Mouse (Mus musculus): ENCODE data around the gene Cd200r3.

Gene Cd200r3

GRCm38 (mm10) chr16:44993319-44994019 is 50.0 kb downstream of the Cd200r3 start:
- no peak for DNase-seq

DNA sequence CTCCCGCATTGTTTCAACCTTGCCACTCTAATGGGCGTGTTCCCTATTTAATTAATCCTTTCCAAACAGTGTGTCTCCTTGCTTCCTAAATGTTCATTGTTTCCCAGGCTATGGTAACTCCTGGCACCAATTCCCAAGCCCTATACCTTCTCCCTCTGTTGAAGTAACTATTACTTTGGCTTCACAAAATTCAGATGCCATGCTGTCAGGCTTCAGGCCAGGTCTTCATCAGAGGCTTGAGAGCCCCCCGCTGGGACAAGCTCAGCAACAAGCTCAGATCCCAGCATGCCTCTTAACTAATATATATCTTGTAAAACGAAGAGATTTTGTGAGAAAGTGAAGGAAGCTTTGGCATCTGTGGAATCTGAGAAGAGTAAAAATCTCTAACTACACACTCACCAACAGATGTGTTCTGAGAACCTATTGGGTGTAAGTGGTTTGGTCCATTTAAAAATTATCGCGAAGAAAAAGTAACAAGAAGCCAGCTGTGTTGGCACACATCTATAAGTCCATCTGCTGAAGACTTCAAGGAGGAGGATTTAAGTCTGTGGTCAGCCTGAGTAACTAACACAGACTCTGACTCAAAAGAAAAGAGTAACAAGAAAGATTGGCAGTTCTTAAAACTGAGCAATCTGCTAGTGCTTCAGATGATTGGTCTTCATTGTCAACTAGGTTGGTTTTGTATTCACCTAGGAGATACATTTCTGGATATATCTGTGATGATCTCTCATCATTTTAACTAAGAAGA is 50.9 kb downstream of the Cd200r3 start:
- DNase-seq: no peak

- no peak for DNase-seq
Observed at GRCm38 (mm10) chr16:44995111-44995510, 51.6 kb downstream of the Cd200r3 start.

- DNase-seq: no peak
Observed at GRCm38 (mm10) chr16:44996701-44997100, 53.2 kb downstream of the Cd200r3 start.

DNA sequence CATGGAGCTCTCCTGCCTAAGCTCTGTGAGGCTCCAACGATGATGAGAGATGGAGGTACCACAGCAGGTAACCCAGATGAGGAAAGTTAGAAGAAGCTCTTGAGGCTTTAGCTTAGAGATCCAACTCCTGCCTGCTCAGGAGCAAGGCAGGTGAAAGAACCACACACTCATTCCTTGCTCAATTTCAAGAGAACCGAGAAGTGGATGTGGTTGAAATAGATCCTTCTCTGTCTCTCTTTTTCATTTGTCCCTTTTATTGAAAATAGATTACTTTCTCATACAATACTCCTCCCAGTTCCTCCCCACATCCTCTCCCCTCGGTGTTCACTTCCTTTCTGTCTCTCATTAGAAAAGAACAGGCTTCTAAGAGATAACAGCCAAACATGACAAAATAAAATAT is 56.1 kb downstream of the Cd200r3 start:
- no peak for DNase-seq

GRCm38 (mm10) chr16:45004443-45004842 is 61.0 kb downstream of the Cd200r3 start:
- DNase-seq: no peak

DNA sequence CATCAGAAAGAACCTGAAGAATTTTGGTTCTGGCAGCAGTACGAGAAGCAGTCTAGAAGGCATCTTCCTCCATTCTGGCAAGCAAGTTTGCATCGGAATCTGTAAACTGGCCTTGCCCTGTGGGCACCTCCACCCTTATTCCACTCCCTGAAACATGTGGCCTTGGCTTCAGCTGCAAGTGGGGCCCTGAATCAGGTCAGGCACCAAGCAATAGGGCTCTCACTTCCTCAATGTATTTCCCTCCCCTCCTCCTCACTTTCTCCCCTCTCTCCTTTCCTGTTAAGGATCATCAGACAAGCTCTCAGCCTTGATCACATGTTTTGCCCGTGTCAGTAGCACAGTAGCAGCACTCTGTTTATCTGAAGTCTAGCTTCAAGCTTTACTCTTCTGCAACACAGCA is 61.8 kb downstream of the Cd200r3 start:
- DNase-seq: no peak

GRCm38 (mm10) chr16:45006971-45007370 is 63.5 kb downstream of the Cd200r3 start:
- DNase-seq: no peak

DNA sequence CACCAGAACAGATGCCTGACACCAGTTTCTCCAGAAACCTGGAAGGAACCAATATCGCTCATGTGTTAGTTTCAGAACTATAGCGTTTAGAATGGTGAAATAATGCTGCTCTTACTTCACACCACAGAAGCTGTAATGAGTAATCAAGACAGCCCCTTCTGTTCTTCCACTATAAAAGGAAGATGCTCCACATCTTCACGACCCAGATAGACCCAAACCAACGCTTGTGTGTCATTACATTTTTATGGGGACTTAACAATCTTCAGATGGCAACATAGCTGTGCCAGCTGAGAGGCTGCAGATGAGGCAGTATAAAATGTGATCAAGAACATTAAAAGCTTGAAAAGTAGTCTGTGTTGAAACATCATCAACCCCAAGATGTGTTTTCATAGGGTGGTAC is 64.3 kb downstream of the Cd200r3 start:
- no peak for DNase-seq

DNA sequence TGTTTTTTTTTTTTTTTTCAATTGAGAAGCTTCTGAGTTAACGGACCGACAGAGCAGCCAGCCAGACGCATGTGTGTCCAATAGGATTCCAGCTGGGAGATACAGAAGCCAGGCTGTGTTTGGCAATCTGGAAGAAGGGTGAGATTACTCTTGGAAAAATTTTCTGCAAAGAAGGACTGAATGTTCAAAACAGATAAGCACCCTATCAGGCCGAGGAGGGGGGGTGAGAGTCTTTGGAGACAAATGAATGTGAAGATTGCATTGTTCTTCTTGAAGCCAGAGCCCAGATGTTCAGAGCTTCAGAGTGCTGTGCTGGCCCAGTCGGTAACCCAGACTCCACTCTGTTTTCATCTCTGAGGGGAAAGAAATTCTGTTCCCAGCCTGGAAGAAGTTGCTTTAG is 66.2 kb downstream of the Cd200r3 start:
- DNase-seq: no peak

DNA sequence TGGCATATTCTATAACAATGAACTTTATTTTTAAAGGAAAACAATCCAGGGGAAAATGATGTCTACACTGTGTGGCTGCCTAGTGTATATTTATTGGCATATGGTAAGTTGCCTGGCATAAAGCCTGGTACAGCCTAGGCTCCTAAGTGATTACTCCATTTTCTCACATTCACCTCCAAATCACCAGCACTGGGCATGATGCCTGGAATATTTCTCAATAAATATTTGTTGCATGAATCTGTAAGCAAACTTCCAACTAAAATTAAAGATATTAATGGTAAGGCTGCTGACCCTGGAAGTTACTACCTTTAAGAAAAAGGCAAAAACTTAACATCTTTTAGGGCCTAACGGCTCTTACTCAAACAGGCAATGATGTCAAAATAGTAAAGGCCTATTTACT is 72.1 kb downstream of the Cd200r3 start:
- peak; percentile 13 for DNase-seq

DNA sequence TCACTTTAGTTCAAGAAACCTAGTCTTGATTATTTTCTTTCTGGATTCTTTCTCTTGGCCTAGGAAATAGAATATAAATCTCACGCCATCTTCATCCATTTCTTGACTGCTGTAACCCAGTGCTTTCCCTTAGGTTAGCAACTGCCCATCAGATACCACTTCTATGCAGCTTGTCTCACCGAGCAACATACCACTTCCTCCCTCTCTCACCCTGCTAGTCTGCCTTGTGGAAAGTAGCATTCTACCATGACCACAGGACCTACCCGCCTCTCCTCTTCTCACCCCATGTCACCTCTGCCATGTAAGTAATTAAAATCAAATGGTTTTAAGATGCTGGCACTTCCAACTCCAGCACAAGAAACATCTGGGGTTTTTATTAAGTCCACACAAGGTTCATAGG is 73.0 kb downstream of the Cd200r3 start:
- no peak for DNase-seq

- DNase-seq: no peak
Observed at GRCm38 (mm10) chr16:45018868-45019267, 75.4 kb downstream of the Cd200r3 start.

- DNase-seq: no peak
Observed at GRCm38 (mm10) chr16:45020055-45020454, 76.6 kb downstream of the Cd200r3 start.

DNA sequence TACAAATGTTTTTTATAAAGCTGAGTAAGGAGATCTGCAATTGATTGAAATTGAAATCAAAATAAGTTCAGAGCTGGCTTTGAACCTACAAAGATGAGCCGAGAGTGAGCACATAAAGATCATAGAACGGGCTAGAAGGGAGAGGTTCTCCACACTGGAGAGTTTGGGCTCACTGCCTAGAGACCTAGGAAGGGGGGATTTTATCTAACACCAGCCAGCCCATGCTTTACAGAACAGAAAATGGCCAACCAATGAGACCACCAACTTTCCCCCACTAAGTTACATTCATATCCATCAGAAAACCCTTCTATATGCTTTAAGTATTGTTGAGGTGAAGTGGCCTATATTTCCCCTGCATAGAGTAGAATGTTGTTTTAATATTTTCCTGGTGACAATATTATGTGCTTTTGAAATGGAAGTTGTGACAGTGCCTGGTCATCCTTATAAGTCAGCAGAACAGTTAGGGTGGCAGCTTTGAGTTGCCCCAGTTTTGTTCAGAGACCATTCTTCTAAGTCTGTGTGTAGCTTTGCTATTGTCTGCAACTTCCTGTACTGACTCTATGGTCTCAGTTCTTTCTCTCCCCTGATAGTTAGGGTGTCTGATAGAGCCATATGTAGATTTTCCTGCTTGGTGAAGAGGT is 77.3 kb downstream of the Cd200r3 start:
- DNase-seq: no peak

DNA sequence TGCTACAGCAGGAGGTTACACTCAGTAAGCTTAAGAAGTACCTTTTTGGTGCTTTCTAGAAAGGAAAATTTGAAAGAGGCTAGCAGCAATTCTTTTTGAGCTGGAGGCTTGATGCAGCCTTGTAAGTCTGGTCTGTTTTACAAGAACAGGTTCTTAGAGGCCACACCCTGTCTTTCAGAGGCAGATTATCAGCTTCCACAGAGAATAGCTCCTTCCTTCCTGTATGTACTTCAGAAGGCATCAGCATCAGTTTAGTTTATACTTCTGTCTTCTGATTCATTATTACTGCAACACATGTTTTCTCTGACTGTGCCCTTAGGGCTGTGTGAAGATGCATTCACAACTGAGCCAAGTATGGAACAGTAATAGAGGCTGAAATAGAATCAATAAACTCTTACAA is 78.0 kb downstream of the Cd200r3 start:
- DNase-seq: no peak

DNA sequence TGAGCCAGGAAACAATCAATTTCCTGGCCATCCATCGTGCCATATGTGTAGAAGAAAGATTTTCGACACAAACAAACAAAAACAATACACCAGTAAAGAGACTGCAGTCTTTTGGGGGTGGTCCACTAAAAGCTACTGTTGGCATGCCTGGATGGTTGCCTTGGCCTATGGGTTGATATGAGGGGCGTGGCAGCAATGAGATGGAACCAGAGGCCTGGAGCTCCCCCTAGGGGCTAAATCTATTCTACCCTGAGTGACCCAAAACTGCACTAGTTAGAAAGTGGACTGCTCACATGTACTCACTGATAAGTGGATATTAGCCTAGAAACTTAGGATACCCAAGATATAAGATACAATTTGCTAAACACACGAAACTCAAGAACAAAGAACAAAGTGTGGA is 80.4 kb downstream of the Cd200r3 start:
- peak; percentile 25 for DNase-seq

DNA sequence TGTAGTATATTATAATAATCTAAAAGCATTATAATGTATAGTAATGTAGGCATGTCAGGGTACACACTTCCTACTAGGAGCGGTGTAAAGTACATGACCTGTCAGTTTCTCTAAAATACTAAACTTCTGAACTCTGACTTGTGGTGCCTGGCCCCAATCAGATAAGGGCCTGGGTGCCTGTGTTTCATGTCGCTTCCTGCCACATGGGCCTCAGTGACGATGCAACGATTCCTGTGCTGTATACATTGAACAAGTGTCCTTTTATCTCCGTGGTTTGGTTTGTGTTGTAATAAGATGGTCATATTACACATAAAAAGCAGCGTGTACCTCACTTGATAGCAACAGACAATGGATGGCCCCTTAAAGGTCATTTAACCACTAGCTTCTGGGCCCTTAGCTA is 81.8 kb downstream of the Cd200r3 start:
- DNase-seq: no peak

- DNase-seq: no peak
Observed at GRCm38 (mm10) chr16:45029080-45029479, 85.6 kb downstream of the Cd200r3 start.

- DNase-seq: no peak
Observed at GRCm38 (mm10) chr16:45029493-45029892, 86.0 kb downstream of the Cd200r3 start.

DNA sequence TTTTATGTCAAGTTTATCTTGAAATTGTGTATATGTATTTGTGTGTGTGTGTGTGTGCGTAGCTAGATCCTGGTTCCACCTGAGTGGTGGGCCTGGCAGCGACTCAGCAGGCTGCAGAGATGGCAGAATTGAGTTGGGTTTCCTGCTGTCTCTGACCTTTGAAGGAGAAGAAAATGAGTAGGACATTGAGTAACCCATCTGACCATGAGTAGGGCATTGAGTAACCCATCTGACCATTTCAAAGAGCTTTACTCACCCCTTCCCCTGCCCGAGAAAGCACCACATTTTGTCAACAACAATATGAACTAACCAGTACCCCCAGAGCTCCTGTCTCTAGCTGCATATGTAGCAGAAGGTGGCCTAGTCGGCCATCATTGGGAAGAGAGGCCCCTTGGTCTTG is 86.6 kb downstream of the Cd200r3 start:
- DNase-seq: no peak

DNA sequence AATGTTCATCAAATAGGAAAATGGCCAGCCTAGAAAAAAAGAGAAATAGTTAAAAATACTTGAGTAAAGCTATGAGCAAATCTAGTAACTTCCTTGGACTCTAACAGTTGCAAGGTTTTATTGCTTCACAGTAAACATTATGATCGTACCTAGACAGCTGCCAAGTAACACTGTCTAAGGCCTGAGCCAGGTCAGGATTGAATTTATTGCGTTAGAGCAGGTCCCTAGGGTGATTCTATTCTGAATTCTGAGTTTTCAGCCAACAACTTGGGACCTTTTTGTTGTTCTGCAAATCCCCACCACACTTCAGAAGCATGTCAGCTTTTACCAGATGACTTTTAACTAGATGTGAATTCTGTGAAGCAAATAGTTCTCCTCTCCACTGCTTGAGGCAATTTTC is 87.3 kb downstream of the Cd200r3 start:
- DNase-seq: no peak

Measured in cerebellum, adult 9-10 months (tissue).